Mouse (Mus musculus): Measurements from ENCODE around the gene Csmd2.

Gene Csmd2

DNA sequence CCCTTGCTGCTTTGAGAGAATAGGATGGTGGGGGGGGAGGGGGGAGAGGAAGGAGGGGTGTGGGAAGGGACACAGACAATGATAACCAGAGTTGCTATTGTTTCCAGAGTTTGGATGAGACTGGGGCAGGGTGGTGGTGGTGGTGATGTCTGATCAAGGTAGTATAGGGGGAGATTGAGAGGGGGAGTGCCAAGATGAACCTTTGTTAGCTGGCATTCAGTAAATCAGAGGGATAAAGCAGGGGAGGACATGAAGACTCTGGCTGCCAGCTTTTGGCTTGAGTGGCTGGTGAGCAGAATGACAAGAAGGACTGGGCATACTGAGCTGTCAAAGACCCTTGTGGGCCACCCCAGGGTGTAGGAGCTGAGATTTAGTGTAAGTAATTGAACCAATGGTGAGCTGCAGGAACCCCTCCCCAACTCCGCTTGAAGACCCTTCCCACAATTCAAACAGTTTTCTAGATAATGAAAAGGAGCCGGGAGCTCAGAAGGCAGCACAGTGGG lies 254.2 kb downstream of the Csmd2 start:
- DNase-seq (ENCODE audit: low read depth): no peak

DNA sequence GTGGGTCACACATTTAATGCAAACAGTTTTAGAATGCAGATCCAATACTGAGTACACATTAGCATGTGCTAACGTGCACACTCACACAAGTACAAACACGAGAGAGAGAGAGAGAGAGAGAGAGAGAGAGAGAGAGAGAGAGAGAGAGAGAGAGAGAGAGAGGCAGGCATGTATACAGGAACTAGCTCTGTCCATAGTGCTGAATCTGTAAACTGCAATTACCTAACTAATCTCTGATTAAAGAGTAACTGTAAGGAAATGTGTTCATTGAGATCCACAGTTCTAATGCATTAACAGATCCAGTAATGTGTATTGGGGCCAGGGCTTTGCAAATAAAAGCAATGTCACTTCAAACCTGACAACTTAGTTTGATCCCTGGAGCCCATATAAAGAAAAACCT lies 257.5 kb downstream of the Csmd2 start:
- DNase-seq (ENCODE audit: low read depth): no peak

DNA sequence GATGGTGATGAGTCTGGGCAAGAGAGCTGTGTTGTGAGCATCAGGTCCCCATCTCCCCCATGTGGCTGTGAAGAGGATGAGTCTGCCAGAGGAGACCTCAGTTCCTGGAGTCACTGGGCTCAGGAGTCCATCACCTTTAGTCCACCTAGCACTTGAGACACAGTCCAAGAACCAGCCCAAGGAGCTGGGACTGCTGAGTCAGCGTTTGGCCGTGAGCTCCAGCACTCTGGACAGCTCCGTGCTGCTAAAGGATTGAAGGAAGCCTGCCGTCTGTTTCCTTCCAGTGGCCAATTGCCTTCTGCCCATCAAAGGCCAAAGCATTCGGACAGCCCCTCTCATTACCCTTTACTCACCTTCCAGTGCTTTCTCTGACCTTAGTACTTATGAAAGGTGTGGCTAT lies 261.0 kb downstream of the Csmd2 start:
- DNase-seq (ENCODE audit: low read depth): no peak

DNA sequence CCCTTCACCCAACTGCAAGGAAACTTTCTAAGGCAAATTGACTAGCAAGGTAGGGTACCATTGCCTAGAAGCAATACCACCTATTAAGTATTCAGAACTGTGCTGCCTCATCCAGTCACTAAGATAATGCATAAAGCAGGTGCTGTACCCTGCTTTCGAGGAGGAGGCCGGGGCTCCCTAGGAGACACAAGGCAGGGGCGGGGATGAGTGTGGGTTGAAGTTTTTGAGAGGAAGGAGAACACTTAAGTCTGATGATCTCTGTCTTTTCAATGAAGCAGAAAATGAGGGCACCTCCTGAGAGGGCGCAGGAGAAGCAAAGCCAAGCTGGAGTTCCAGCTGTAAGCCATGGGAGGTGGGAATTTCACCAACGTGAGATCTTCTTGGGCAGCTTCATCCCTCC lies 271.6 kb downstream of the Csmd2 start:
- DNase-seq (ENCODE audit: low read depth): no peak

DNA sequence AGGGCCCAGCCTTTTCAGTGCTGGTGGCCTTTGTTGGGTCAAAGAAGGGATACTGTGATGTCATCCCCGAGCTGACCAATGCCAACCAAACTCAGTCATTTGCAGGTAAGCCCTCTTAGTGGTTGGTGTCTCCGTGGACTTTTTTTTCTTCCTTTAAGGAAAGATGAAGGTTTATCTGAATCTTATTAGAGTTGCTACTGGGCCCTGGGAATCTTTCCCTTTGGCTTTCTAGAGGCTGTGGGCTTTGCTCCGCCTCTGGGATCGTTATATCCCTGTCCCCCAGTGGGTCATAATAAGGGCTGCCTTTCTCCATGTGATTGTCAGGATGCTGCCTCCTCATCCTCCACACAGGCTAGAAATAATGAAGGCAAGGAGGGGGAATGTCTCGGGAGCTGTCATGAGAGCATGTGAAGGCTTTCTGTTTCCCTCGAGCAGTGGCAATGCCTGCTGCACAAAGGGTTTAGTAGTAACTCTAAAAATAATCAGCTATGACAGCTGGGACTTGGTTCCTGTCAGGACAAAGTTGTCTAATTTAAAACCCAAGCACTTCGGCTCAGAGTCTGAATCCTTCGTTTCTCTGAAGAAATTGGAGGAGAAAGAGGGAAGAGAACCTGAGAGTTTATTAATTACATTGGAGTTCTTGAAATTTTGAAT lies 273.4 kb downstream of the Csmd2 start, which contains the start of gene Hmgb4:
Gene Hmgb4, minus strand, starts transcription at position 51 of the 654 bp plus-strand sequence.
- no peak for DNase-seq (ENCODE audit: low read depth)

DNA sequence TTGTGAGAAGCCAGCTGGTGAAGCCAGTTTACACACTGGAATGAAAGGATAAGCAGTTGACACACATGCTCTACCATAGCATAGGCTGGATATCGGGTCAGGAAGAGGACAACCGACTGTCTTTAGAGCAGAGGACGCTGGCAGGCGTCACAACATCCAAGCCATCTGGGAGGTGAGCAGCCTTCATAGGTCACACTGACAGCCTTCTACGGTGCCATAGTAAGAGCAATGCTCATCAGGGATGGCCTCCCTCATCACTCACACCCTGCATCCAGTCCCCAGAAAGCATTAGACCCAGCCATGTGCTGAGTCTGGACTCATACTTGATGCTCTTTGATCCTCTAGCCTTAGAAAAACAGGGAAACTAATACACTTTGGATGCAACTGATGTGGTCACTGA lies 276.8 kb downstream of the Csmd2 start:
- no peak for DNase-seq (ENCODE audit: low read depth)

DNA sequence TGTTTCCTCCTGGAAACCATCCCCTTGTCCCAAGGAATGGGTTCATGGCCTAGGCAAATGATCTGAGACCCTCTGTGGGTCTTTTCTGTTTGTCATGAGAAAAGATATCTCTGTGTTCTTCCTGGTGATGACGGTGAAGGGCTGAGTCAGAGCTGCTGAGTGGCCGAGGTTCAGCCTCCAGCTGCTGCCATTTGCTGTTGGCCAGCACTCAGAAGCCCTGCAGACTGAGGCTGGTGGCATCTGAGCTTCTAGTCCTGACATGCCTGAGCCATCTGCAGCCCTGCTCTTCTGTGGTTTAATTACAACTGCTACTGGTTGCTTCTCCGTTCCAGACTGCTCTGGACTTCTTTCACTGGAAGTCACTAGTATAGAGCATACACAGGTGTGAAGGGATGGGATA lies 277.7 kb downstream of the Csmd2 start:
- no peak for DNase-seq (ENCODE audit: low read depth)

DNA sequence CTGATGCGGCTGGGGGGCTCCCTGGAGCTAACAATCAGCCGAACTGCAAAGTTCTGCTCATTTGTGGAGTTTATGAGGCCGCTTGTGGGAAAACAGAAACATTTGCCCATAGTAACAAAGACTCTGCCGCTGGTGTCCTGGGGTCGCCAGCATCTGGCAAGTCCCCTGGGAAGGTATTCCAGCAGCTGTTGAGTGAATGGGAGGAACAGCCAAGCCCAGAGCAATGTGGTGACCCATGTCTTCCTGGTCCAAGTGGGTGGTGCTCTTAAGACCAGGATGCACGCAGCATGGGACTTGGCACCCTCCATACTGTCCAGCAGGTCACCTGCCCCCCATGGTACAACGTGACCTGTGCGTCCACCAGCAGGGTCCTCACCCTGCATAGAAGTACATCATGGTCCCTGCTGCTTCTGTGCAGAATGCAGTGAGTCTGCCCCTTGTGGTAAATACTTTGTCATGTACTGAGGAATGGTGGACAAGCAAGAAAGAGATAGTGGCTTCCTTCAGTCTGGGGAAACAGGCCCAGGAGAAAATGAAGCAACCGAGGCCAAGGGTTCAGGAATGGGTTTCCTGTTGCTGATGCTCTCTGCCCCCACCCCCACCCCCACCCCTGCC lies 281.7 kb downstream of the Csmd2 start:
- no peak for DNase-seq (ENCODE audit: low read depth)

DNA sequence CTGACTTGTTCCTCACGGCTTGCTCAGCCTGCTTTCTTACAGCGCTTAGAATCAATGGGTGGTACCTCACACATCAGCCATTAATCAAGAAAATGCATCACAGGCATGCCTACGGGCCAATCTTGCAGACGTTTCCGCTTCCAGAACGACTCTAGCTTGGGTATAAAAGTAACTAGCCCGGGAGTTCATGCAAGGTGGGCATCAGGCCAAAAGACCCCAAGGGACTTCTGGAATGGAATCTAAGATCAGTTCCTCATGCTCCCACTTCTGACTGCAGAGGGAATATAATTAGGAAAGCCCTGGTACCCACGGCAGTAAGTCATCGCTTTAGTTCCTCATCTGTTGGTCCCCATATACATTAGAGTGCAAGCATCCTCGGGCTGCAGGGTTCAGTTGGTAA lies 282.5 kb downstream of the Csmd2 start:
- DNase-seq (ENCODE audit: low read depth): no peak

DNA sequence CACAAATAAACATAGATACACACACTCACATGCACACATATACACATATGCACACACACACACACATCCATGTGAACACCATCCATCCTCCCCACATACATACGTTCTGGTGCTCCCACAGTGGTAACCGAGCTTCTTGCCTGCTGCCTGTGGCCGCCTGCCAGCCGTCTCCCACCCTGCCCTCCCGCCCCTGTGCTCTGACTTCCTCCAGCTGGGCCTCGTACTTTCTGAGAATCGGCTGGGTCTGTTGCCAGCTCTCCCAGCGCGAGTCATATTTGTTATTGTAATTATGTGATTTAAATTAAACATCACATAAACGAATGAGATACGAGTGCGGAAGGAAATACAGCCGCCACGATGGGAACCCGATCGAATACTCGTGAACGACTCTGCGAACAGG lies 283.3 kb downstream of the Csmd2 start:
- DNase-seq (ENCODE audit: low read depth): no peak

DNA sequence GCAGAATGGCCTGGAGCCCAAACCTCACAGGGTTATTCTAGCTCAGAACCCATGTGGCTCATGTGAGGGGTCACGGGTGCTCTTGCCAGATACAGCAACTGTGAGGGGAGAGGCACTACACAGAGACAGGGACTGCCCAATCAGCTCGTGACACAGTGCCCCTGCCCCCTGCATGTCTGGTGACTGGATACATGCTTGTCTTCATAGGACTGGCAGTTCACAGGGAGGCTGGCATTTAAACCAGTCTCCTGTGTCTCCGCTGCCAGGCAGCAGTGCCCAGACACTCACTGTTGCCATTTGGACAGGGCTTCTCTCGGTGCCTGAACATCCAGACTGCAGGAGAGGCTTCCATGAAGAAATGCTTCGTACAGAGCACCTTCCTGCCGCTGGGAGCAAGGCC lies 284.8 kb downstream of the Csmd2 start:
- DNase-seq (ENCODE audit: low read depth): no peak

DNA sequence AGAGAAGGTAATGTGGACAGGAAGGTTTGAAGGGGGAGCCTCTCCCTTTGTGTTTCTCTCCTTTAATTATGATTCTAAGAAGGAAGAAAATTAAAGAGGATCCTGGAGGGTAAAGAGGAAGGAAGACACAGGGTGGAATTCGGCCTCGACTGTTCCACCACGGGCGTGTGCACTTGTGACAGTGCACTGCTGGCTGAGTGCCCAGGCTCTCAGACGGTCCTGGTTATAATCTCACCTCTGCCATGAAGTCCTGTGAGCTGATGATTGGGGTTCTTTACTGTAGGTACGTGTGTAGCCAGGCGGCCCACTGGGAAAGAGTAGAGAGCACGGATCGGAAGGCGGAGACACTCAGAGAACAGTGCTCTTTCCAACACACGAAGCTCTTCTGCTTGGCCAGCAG lies 285.5 kb downstream of the Csmd2 start:
- no peak for DNase-seq (ENCODE audit: low read depth)

DNA sequence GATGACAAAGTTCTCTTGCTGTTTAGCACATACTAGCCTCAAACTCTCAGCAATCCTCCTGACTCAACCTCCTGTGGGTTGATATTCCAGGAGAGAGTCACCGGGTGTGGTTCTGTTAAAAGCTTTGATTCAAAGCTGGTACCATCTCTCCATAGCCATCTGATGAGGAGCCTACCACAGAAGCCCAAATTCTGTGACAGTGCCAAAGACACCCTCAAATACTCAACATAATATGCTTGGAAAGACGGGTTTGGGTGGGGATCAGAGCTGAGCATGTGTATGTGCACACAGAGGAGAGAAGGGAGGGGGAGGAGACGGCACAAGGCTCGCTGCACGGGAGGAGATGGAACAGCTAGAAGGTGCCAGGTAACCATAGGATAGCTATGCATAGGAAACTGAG lies 287.5 kb downstream of the Csmd2 start:
- no peak for DNase-seq (ENCODE audit: low read depth)

DNA sequence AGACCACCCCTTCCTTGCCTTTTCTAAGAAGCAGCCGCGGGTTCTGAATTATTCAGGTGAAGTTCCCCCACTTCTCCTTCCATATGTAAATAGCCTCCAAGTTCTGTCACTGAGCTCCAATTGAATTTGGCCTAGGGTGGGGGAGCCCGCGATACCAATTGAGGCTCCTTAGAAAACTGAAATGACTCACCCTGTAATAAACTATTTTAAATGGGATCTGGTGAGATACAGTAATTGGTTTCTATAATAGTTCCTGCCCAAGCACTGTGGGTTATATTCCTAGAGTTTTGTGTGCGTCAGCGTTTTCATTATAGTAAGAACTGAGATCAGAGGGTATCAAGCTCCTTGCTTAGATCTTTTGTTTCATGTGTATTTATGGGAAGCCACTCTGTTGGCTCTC lies 287.9 kb downstream of the Csmd2 start:
- no peak for DNase-seq (ENCODE audit: low read depth)

DNA sequence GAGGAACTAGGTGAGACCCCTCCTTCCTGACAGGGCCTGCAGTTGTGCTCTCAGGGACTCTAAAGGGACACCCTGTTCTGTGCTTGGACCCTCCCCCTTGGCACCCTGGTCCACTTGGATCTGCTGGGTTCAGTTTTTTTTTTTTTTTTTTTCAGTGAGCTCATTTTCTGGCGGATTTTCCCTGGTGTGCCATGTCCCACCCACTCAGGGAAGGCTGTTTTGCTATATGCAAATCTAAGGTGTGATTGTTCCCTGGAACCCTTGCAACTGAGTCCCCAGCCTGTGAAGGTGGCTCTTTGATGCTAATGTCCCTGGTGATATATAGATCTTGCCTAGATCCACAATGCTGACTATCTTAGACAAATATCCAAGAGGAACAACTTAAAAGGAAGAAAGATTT lies 297.4 kb downstream of the Csmd2 start:
- DNase-seq (ENCODE audit: low read depth): no peak

DNA sequence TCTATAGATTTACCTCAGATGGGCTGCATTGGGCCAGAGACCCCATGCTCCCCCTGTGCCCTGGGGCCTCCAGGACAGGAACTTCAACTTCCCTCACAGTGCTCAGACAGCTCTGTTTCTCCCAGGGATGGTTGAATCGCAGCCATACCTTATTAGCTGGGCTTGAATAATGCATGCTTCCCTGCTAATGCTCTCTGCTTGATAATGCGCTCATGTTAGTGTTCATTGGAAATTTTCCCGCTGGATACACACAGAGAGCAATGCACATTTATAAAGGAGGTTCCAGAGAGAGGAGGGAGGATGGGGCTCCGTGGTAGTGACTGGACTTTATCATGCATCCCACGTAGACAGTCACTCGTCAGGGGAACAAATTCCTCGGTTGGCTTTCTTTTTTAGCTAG lies 300.4 kb downstream of the Csmd2 start:
- DNase-seq (ENCODE audit: low read depth): no peak

DNA sequence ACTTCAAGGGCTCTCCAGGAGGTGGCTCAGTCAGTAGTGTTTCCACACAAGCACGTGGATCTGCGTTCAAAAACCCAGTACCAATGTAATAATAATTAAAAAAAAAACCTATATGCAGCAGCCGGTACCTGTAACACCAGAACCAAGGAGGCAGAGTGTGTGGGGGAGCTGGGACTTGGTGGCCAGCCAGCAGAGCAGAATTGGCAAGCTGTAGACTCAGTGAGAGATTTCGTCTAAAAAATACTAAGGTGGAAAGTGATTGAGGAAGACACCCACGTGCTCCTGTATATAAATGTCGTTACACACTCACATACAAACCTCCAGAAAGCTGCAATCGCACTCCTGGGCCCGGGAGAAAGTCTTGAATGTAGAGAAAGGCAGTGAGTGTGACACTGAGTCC lies 316.4 kb downstream of the Csmd2 start:
- DNase-seq (ENCODE audit: low read depth): no peak

DNA sequence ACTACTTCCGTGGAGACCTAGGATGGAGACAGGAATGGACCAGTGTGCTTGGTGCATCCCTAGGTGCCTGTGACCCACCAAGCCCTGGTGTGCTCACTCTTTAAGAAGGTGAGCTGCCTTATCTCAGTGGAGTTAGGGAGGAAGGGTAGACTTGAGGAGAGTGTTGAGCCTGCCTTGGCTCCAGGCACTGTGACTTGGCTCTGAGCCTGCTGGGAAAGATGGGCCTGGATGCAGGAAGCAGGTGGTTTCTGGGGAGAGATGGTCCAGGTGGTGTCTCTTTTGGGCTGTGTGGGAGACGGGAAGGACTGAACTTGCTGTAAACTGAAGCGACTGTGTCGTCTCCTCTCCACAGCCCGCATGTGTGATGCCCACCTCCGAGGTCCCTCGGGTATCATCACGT lies 318.4 kb downstream of the Csmd2 start:
- no peak for DNase-seq (ENCODE audit: low read depth)

DNA sequence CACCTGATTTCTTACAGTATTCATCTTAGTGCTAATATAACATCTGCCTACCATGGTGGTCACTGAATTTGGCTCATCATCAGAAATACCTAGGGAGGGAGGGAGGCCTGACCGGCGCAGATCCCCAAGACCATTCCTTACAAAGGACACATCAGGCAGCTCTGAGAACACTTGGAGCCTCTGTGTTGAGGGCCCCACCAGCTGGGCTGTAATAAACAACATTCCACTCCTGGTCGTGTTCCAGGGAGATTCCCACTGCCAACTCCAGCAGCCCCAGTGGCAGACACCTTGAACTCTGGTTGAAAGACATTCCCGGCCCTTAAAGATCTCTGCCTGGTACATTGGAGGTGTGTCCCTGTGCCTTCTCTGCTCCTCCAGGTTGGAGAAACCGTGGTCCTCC lies 327.7 kb downstream of the Csmd2 start:
- no peak for DNase-seq (ENCODE audit: low read depth)

DNA sequence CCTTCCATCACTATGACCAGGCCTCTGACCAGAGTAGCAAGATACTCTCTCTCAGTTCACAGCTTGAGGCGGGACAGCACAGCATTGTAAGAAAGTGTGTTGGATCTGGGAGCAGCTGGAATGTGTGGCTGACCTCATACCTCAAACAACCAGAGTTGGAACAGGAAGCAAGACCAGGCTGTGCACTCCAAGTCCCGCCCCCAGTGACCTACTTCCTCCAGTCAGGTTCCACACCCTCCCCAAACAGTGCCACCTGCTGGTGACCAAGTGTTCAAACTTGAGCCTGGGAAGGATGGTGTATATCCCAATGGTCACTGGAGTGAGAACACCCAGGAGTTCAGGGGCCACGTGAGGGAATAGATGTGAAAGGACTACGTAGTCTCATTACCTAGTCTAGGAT lies 330.3 kb downstream of the Csmd2 start:
- DNase-seq (ENCODE audit: low read depth): no peak

DNA sequence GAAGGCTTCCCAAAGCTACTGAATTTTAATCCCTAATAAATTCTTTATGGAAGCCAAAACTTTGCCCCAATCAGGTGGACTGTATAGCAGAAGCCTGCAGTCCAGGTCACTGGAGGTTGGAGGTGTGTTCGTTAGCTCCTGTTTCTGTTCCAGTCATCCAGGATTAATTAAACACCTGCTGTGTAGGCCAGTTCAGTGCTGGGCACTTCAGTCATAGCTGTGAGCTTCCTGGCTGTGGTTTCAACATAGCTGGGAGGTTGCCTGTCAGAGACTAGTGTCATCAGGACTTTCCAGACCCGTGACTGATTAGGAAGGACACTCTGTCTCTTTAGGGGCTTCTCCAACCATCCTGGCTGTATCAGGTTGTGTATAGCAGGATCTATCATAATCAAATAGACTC lies 337.9 kb downstream of the Csmd2 start:
- DNase-seq (ENCODE audit: low read depth): no peak

DNA sequence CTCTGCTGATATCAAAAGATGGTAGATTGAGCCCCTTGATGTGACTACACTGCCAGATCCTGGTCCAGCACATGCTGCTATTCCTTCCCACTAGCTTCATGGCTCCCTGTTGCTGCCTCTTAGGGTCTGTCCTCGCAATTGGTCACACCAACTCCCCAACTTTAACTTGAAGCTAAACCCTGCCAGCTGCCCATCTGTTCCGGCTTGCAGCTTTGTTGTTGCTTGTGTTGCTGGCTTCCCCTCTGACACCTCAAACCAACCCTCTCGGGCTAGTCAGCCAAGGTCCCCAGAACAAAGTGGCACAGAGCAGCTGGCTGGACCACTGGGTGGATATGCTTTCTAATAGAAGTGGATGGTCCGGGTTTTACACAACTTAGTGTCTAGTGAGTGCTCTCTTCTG lies 339.1 kb downstream of the Csmd2 start:
- no peak for DNase-seq (ENCODE audit: low read depth)

DNA sequence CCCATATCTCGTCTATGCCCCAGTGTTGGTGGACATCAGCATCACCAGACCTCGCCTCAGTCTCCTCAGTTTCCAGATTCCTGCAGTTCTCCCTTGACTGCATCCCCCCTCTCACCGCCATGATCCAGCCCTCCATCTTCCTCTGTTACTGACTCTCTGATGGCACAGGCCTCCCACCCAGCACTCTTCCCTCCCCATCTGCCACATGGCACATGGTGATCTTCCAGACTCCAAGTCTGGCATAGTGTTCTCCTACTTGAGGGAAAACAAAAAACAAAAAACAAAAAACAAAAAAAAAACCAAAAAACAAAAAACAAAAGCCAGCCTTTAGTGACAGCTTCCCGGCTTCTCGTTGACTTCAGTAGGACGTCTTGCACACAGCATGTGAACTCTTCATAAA lies 339.8 kb downstream of the Csmd2 start:
- DNase-seq (ENCODE audit: low read depth): no peak

DNA sequence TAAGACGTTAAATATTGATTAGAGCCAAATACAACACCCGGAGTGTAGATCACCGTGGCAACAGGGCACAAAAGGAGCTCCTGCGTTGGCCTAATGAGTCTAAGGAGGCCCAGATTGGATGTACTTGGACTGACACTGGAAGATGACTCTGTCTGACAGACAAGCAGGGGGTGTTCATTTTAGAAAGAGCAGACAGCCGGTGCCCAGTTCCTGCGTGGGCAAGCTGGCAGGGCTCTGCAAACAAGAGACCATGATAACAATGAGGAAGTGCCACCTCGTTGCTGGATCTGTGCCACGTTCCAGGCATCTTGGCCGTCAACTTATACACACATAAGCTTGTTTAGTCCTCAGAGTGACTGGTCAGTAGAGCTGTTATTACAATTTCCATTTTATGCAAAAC lies 342.9 kb downstream of the Csmd2 start:
- no peak for DNase-seq (ENCODE audit: low read depth)

Measured in fibroblast of lung, adult 2 months (primary cell).